Mouse (Mus musculus): ENCODE measurements around the gene Fbxl21. TPM values are rescaled to one million over a fixed set of nuclear protein-coding genes. Genes with fewer than 3 reads are reported as not detected.

The Fbxl21 gene
- polyA plus RNA-seq, 2 experiments: 0.28 to 1.0 TPM

DNA sequence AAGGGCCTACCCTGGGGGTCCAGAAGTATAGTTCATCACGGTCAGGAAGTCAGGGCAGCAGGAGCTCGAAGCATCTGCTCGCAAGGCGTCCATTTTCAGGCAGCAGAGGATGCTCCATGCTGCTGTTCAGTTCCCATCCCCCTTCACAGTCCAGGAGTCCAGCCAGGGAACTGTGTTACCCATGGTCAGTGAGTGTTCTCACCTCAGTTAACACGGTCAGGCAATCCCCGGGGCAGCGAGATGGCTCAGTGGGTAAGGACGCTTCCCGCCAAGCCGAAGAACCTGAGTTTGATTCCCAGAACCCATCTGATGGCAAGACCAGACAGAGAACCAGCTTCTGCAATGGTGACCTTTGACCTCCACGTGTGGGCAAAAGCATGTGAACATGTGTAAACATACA lies 6.0 kb downstream of the Fbxl21 start:
- no peak for TF ChIP-seq EP300 (IDR thresholded peaks at IDR 0.05; ENCODE audit: low read depth)
- no peak for TF ChIP-seq CTCF (IDR thresholded peaks at IDR 0.05; ENCODE audit: low read depth)
- H3K27me3 ChIP-seq (ENCODE audit: control insufficient read depth, insufficient read depth, low read length): no peaks in the 10 kb centered on the region
- H3K4me1 ChIP-seq (replicated peaks; ENCODE audit: control insufficient read depth in 2 of 2, insufficient read depth in 2 of 2, low read length in 1 of 2): no peaks in the 10 kb centered on the region
- H3K4me3 ChIP-seq (ENCODE audit: insufficient read depth in 1 of 2, low read depth in 2 of 2, low read length in 2 of 2): no peak overlapping the region
- H3K27ac ChIP-seq: no peak overlapping the region
- H3K9me3 ChIP-seq (ENCODE audit: control insufficient read depth, low read length): no peaks in the 10 kb centered on the region
- ATAC-seq (ENCODE audit: insufficient read depth) (no peak), DNase-seq (ENCODE audit: low read depth in 3 of 3, low spot score in 3 of 3) (no peak)
- WGBS (ENCODE audit: insufficient replicate concordance): 69% methylated on average over 11 of the region's 11 CpGs
- H3K36me3 ChIP-seq (replicated peaks; ENCODE audit: control insufficient read depth, insufficient read depth, low read depth): no peaks in the 10 kb centered on the region
- H3K4me2 ChIP-seq (ENCODE audit: low read depth): no peak overlapping the region
- H3K9ac ChIP-seq (replicated peaks): no peak overlapping the region

DNA sequence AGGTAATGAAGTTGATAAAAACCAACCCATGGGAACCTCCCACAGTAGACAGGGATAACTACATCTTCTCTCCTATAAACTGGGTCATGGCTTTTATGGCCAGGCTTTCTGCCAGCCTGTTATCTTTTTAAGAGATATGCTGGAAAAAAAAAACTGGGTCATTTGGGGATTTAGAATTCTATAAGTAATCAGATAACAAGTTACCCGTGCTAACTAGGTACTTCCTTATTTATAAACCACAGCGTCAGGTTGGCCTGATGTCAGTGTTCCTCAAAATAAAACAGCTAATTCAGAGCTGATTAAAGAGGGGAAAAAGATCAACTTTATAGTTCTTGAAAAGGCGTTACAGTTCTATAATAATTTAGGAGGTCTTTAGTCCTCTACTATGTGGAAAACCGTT lies 6.8 kb downstream of the Fbxl21 start:
- Histone ChIP-seq H3K27ac (no peak overlapping the region), H3K9me3 (ENCODE audit: control insufficient read depth, low read length) (no peaks in the 10 kb centered on the region), H3K4me1 (replicated peaks; ENCODE audit: control insufficient read depth in 2 of 2, insufficient read depth in 2 of 2, low read length in 1 of 2) (no peaks in the 10 kb centered on the region), H3K9ac (replicated peaks) (no peak overlapping the region), H3K36me3 (replicated peaks; ENCODE audit: control insufficient read depth, insufficient read depth, low read depth) (no peaks in the 10 kb centered on the region), H3K4me2 (ENCODE audit: low read depth) (no peak overlapping the region), H3K4me3 (ENCODE audit: insufficient read depth in 1 of 2, low read depth in 2 of 2, low read length in 2 of 2) (no peak overlapping the region), H3K27me3 (ENCODE audit: control insufficient read depth, insufficient read depth, low read length) (no peaks in the 10 kb centered on the region)
- DNase-seq (ENCODE audit: low read depth in 3 of 3, low spot score in 3 of 3) (no peak), ATAC-seq (ENCODE audit: insufficient read depth) (no peak)
- TF ChIP-seq CTCF (IDR thresholded peaks at IDR 0.05; ENCODE audit: low read depth) (no peak), EP300 (IDR thresholded peaks at IDR 0.05; ENCODE audit: low read depth) (no peak)
- WGBS (ENCODE audit: insufficient replicate concordance): 21% methylated on average over 4 of the region's 4 CpGs

GRCm38 (mm10) chr13:56529685-56530084 lies 7.4 kb downstream of the Fbxl21 start:
- TF ChIP-seq CTCF (IDR thresholded peaks at IDR 0.05; ENCODE audit: low read depth) (no peak), EP300 (IDR thresholded peaks at IDR 0.05; ENCODE audit: low read depth) (no peak)
- DNase-seq (ENCODE audit: low read depth in 3 of 3, low spot score in 3 of 3) (no peak), ATAC-seq (ENCODE audit: insufficient read depth) (no peak)
- H3K27ac ChIP-seq: no peak overlapping the region
- no peak overlapping the region for H3K4me3 ChIP-seq (ENCODE audit: insufficient read depth in 1 of 2, low read depth in 2 of 2, low read length in 2 of 2)
- no peaks in the 10 kb centered on the region for H3K27me3 ChIP-seq (ENCODE audit: control insufficient read depth, insufficient read depth, low read length)
- H3K4me1 ChIP-seq (replicated peaks; ENCODE audit: control insufficient read depth in 2 of 2, insufficient read depth in 2 of 2, low read length in 1 of 2): no peaks in the 10 kb centered on the region
- no peaks in the 10 kb centered on the region for H3K36me3 ChIP-seq (replicated peaks; ENCODE audit: control insufficient read depth, insufficient read depth, low read depth)
- no peak overlapping the region for H3K9ac ChIP-seq (replicated peaks)
- H3K4me2 ChIP-seq (ENCODE audit: low read depth): no peak overlapping the region
- 33% methylated on average over 8 of the region's 8 CpGs for WGBS (ENCODE audit: insufficient replicate concordance)
- H3K9me3 ChIP-seq (ENCODE audit: control insufficient read depth, low read length): no peaks in the 10 kb centered on the region

DNA sequence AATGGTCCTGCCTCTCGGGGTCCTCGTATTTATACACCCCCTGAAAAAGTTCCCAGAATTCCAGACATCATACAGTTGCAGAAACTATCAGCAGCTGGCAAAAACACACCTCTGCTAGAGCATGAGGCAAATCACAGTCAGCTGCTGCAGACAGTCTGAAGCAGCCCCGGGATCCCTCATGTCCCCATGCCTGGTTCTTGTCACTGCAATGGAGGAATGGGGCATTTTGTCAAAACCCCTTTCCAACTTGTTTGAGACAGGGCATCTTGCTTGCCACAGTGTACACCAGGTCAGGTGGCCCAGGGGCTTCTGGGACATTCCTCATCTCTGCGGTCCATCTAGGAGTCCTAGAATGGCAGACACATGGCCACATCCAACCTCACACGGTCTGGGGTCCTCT lies 12.7 kb downstream of the Fbxl21 start:
- no peak for ATAC-seq (ENCODE audit: insufficient read depth)
- Histone ChIP-seq H3K4me1 (replicated peaks; ENCODE audit: control insufficient read depth in 2 of 2, insufficient read depth in 2 of 2, low read length in 1 of 2) (no peaks in the 10 kb centered on the region), H3K9me3 (ENCODE audit: control insufficient read depth, low read length) (no peaks in the 10 kb centered on the region), H3K27ac (no peak overlapping the region), H3K27me3 (ENCODE audit: control insufficient read depth, insufficient read depth, low read length) (no peaks in the 10 kb centered on the region), H3K9ac (replicated peaks) (no peak overlapping the region), H3K4me2 (ENCODE audit: low read depth) (no peak overlapping the region), H3K4me3 (ENCODE audit: insufficient read depth in 1 of 2, low read depth in 2 of 2, low read length in 2 of 2) (no peak overlapping the region), H3K36me3 (replicated peaks; ENCODE audit: control insufficient read depth, insufficient read depth, low read depth) (no peaks in the 10 kb centered on the region)
- 62% methylated on average over 5 of the region's 5 CpGs for WGBS (ENCODE audit: insufficient replicate concordance)
- TF ChIP-seq EP300 (IDR thresholded peaks at IDR 0.05; ENCODE audit: low read depth): no peak
- no peak for TF ChIP-seq CTCF (IDR thresholded peaks at IDR 0.05; ENCODE audit: low read depth)
- DNase-seq (ENCODE audit: low read depth in 3 of 3, low spot score in 3 of 3): no peak

- Histone ChIP-seq H3K9ac (replicated peaks) (no peak overlapping the region), H3K4me3 (ENCODE audit: insufficient read depth in 1 of 2, low read depth in 2 of 2, low read length in 2 of 2) (no peak overlapping the region), H3K36me3 (replicated peaks; ENCODE audit: control insufficient read depth, insufficient read depth, low read depth) (no peaks in the 10 kb centered on the region), H3K27me3 (ENCODE audit: control insufficient read depth, insufficient read depth, low read length) (no peaks in the 10 kb centered on the region), H3K27ac (no peak overlapping the region), H3K9me3 (ENCODE audit: control insufficient read depth, low read length) (no peaks in the 10 kb centered on the region), H3K4me2 (ENCODE audit: low read depth) (no peak overlapping the region), H3K4me1 (replicated peaks; ENCODE audit: control insufficient read depth in 2 of 2, insufficient read depth in 2 of 2, low read length in 1 of 2) (no peaks in the 10 kb centered on the region)
- TF ChIP-seq CTCF (IDR thresholded peaks at IDR 0.05; ENCODE audit: low read depth): no peak
- TF ChIP-seq EP300 (IDR thresholded peaks at IDR 0.05; ENCODE audit: low read depth): no peak
- no peak for ATAC-seq (ENCODE audit: insufficient read depth)
- WGBS (ENCODE audit: insufficient replicate concordance): 60% methylated on average over 5 of the region's 5 CpGs
- DNase-seq (ENCODE audit: low read depth in 3 of 3, low spot score in 3 of 3): no peak
These were observed 13.3 kb downstream of the Fbxl21 start for GRCm38 (mm10) chr13:56535570-56535969.

Data from liver, embryonic 14.5 days (tissue).